Mouse (Mus musculus): ENCODE results near the gene Retreg1.

DNA sequence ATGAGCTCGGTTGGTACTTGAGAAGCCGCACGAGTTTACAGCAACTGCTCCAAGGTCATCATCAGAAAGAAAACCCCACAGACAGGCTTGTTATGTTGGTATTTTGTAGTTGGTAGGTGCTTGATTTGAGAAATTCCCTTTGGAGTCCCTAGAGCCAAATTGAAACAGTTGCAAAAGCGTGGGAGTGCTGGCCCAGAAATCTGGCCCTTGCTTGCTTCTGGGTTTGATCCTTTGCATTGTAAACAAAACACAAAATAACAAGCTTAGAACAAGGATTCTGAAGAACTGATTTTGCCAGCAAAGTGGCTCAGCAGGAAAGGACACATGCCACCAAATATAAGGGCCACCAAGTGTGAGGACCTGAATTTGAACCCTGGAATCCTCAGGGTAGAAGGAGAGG lies 71.2 kb downstream of the Retreg1 start:
- no peak for TF ChIP-seq POLR2A (IDR thresholded peaks at IDR 0.05; ENCODE audit: low read depth, low read length)
- TF ChIP-seq UBTF (IDR thresholded peaks at IDR 0.05; ENCODE audit: low read depth, low read length) = no peak
- TF ChIP-seq TCF12 (IDR thresholded peaks at IDR 0.05; ENCODE audit: low read depth, low read length) = no peak
- TF ChIP-seq CTCF (conservative IDR thresholded peaks at IDR 0.05 in 1 of 2, IDR thresholded peaks at IDR 0.05 in 1 of 2; ENCODE audit: low read depth in 2 of 2, low read length in 2 of 2) = no peak
- no peak for TF ChIP-seq MYC (IDR thresholded peaks at IDR 0.05; ENCODE audit: low read depth, low read length)
- TF ChIP-seq BHLHE40 (IDR thresholded peaks at IDR 0.05; ENCODE audit: low read depth, low read length) = no peak
